ENCODE assay signal across 1 mouse cellular context in genomic region chr15:12375641-12376311, GRCm38 (mm10).
TF ChIP-seq lines count a peak whose summit lies in the region.

No protein-coding gene starts in this region.

TF ChIP-seq in MEL, 35 proteins besides CTCF, POLR2A, EP300 and RAD21 (continued from another document):
- TF ChIP-seq ZNF384 (IDR thresholded peaks at IDR 0.05; ENCODE audit: low read depth, low read length) = peak; percentile 57
- no peak for TF ChIP-seq JUND (IDR thresholded peaks at IDR 0.05; ENCODE audit: low read depth, low read length)
- TF ChIP-seq MYC (IDR thresholded peaks at IDR 0.05; ENCODE audit: low read depth, low read length) = no peak
- TF ChIP-seq KAT2A (conservative IDR thresholded peaks at IDR 0.05; ENCODE audit: low read depth, low read length) = no peak
TF ChIP-seq in MEL: peak in this region for 14.
